Mouse (Mus musculus) stomach, embryonic 16.5 days (tissue): Measurements from ENCODE around the gene Lrrc46. TPM values are rescaled to one million over a fixed set of nuclear protein-coding genes. Genes with fewer than 3 reads are reported as not detected.

Source experiments
- ATAC-seq: fragments of 200-750 bp; cut with Nextera tagmentation; 2 replicates; pipeline ENCODE4 v1.8.0; 2017; ENCODE audit warnings: moderate number of reproducible peaks, moderate TSS enrichment; ENCODE audit not compliant: insufficient read depth, low FRiP score
- H3K27ac ChIP-seq: fragments of 300-500 bp; sonication (generic); 2 replicates; pipeline ENCODE4 v1.5.1; 2014; ENCODE audit warnings: low read length
- H3K27me3 ChIP-seq: fragments of 300-500 bp; sonication (generic); 2 replicates; pipeline ENCODE4 v1.6.1; 2014; ENCODE audit warnings: low read length, control low read depth, mixed read lengths; ENCODE audit not compliant: control insufficient read depth, insufficient read depth
- H3K36me3 ChIP-seq: fragments of 300-500 bp; sonication (generic); 2 replicates; pipeline ENCODE4 v1.6.1; 2014; ENCODE audit warnings: low read length; ENCODE audit not compliant: control insufficient read depth, insufficient read depth
- H3K4me1 ChIP-seq: fragments of 300-500 bp; sonication (generic); 2 replicates; pipeline ENCODE4 v1.6.1; 2014; ENCODE audit warnings: low read length, control low read depth, mixed read lengths; ENCODE audit not compliant: control insufficient read depth, insufficient read depth
- H3K4me2 ChIP-seq: fragments of 300-500 bp; sonication (generic); 2 replicates; pipeline ENCODE4 v1.6.1; 2014; ENCODE audit warnings: low read depth, low read length, mixed read lengths
- H3K4me3 ChIP-seq: fragments of 300-500 bp; sonication (generic); replicated peaks from 2 replicates; pipeline ENCODE4 v1.5.1; 2014; ENCODE audit warnings: mild to moderate bottlenecking, low read length
- H3K9ac ChIP-seq: fragments of 300-500 bp; sonication (generic); 2 replicates; pipeline ENCODE4 v1.6.1; 2014; ENCODE audit warnings: low read length
- H3K9me3 ChIP-seq: fragments of 300-500 bp; sonication (generic); replicated peaks from 2 replicates; pipeline ENCODE4 v1.6.1; 2016; ENCODE audit warnings: low read length, control low read depth; ENCODE audit not compliant: control insufficient read depth
- WGBS: fragments of 180-500 bp; shearing (Covaris S2); extraction: QIAGEN DNeasy Blood & Tissue Kit; methylation state at CpG from one replicate; pipeline ENCODE4 v1.1.7; 2014; 5-methylcytosine and 5-hydroxymethylcytosine counted together
- polyA plus RNA-seq: library from polyadenylated mRNA; unstranded; fragments of >200 nt; fragmentation: Nextera tagmentation; extraction: Ambion mirVana; gene quantifications from 2 replicates; pipeline ENCODE4 v1.2.1, GENCODE M21; 2015

Lrrc46 gene
- polyA plus RNA-seq, 1 experiment from 2014 or later = 0.62 TPM

DNA sequence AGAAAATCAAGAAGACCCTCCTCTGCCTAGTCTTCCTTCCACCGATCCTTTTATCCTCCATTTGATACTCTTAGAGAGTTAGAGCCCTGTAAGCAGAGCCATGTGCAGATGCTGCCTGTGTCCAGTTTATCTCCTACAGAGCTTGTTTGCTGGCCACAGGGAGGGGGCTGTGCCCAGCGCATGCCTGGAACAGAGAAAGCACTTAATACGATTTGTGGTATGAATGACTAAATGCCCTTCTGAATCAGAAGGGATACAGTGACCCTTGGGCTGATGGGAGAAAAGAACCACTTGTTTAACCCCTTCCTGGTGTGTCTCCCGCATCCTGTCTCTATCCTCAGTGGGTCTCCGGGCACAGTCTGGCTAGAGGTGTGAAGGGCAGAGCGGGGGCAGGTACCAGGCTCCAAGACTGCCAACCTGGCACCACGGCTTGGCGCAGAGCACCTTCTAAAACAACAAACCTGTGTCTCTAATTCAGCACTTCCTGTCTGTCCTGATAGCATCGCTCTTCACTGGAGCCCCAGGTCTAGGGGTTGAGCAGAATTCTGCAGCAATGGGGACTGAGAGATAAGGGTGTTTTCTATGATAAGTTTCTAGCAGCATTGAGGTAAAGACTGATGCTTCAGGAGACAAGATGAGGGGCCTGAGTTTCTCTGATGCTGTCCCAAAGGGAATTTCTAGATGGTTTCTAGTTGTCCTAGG is 34.0 kb downstream of the Lrrc46 start:
- ATAC-seq = no peak
- no peaks in the 10 kb centered on the region for H3K4me1 ChIP-seq
- H3K9ac ChIP-seq = no peak overlapping the region
- H3K4me3 ChIP-seq = no peak overlapping the region
- H3K36me3 ChIP-seq = no peaks in the 10 kb centered on the region
- peaks cover 7% of the 10 kb centered on the region; the same call in 1 of the 2 replicates for H3K27me3 ChIP-seq
- H3K27ac ChIP-seq = no peak overlapping the region
- 58% methylated on average over 9 of the region's 9 CpGs for WGBS
- no peaks in the 10 kb centered on the region for H3K9me3 ChIP-seq
- no peak overlapping the region for H3K4me2 ChIP-seq

DNA sequence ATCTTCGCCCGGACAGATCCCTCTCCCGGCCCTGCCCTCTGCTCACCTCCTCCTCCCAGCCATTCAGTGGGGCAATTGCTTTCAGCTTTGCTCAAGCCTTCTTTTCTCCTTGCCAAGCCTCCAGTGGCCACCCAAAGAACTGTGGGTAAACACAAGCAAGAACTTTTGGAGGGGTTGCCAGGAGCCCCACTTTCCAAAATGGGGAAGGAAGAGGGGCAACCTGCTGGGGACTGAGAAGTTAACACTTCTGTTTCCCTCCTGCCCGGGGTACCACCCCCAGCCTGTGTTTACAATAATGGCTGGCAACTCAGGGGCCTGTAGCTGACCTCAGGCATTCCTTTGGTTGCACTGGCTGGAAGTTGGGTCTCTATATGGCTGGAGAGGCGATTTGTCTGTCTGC is 38.0 kb downstream of the Lrrc46 start:
- H3K4me3 ChIP-seq = no peak overlapping the region

DNA sequence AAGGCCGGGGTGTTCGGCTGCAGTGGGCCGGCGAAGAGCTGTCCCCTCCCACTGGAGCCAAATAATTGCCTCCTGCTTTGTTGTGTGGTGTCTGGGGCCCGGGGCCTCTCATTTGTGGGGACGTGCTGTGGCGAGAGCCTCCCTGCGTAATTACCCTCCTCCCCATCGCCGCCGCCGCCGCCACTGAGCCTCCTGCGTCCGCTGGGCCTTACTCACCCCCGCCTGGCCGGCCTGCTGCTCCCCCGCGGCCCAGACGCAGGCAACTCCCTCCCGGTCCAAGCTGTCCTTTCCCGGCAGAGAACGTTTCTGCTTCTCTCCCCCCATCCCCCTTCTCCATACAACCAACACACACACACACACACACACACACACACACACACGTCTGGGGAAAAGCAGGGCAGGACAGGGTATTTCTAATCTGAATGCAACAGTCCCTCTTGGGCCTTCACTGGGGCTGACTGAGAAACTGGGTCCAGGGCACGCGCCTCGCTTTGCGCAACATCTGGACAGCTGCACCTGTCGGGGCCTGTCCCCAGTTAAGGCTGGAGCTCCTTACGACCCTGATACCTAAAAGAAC is 43.7 kb downstream of the Lrrc46 start:
- Histone ChIP-seq H3K9ac (peak overlapping the region; percentile 73), H3K4me2 (peak overlapping the region; percentile 60), H3K27me3 (0 out of 2 replicates have a peak, but pooled peaks cover 5% of the 10 kb centered on the region), H3K9me3 (no peaks in the 10 kb centered on the region), H3K27ac (no peak overlapping the region), H3K4me1 (peaks cover 8% of the 10 kb centered on the region; the same call in 1 of the 2 replicates), H3K36me3 (no peaks in the 10 kb centered on the region), H3K4me3 (peak overlapping the region; percentile 38)
- peak; percentile 45; the same call in 1 of the 2 replicates for ATAC-seq
- 9% methylated on average over 30 of the region's 30 CpGs for WGBS

More for the DNA sequence above, 38.0 kb downstream of the Lrrc46 start:
- H3K4me1 ChIP-seq = no peaks in the 10 kb centered on the region
- no peak overlapping the region for H3K4me2 ChIP-seq
- ATAC-seq = no peak
- no peaks in the 10 kb centered on the region for H3K36me3 ChIP-seq
- no peak overlapping the region for H3K27ac ChIP-seq
- H3K9ac ChIP-seq = no peak overlapping the region
- 29% methylated on average over 5 of the region's 5 CpGs for WGBS
- H3K9me3 ChIP-seq = no peaks in the 10 kb centered on the region
- H3K27me3 ChIP-seq = 0 out of 2 replicates have a peak, but pooled peaks cover 8% of the 10 kb centered on the region

GRCm38 (mm10) chr11:96996773-96997379 is 44.3 kb downstream of the Lrrc46 start:
- 24% methylated on average over 17 of the region's 17 CpGs for WGBS
- peak overlapping the region; percentile 60 for H3K4me2 ChIP-seq
- H3K4me3 ChIP-seq = peak overlapping the region; percentile 38
- no peak overlapping the region for H3K27ac ChIP-seq
- H3K36me3 ChIP-seq = no peaks in the 10 kb centered on the region
- H3K9me3 ChIP-seq = no peaks in the 10 kb centered on the region
- H3K4me1 ChIP-seq = peaks cover 8% of the 10 kb centered on the region; the same call in 1 of the 2 replicates
- peak overlapping the region; percentile 73 for H3K9ac ChIP-seq
- no peak for ATAC-seq
- H3K27me3 ChIP-seq = 0 out of 2 replicates have a peak, but pooled peaks cover 5% of the 10 kb centered on the region

DNA sequence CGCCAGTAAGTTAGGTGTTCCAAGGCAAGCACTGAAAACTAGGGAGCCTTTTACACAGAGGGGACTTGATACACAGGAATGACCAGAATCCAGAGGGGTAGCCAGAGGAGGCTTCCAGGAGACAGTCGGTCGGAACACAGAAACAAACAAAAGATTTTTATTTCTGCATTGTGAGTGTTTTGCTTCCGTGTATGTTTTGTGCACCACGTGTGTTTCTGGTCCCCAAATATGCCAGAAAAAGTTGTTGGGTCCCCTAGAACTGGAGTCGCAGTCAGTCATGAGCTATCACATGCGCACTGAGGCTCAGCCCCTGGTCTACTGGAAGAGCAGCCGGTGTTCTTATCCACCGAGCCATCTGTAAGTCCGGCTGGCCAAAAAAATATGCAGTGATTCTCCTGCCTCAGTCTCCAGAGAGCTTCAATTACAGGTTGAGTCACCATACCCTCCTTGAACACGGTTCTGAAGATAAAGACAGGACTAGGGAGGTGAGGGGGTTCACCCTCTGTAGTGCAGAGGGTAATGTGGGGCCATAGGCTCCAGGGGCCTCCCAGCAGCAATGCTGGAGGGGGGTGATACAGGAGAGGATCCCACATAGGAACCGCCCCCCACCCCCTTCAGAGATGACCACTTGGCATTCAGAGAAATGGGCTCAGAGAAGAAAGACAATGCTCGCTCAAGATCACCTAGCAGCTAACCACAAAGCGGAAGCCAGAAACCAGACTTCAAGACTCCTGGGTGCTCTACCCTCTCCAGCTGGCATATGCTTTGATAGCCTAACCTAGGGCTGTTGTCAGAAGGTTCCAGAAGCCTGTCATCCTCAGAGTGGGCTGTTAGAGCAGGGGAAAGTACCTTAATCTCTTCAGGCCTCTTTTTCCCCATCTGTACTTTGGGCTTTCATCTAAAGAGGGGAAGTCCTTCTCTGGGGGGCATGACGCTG is 45.1 kb downstream of the Lrrc46 start:
- H3K9me3 ChIP-seq = no peaks in the 10 kb centered on the region
- no peak overlapping the region for H3K4me2 ChIP-seq
- H3K36me3 ChIP-seq = no peaks in the 10 kb centered on the region
- H3K4me1 ChIP-seq = peaks cover 8% of the 10 kb centered on the region; the same call in 1 of the 2 replicates
- H3K9ac ChIP-seq = no peak overlapping the region
- 71% methylated on average over 15 of the region's 15 CpGs for WGBS
- ATAC-seq = no peak
- H3K4me3 ChIP-seq = no peak overlapping the region
- H3K27me3 ChIP-seq = 0 out of 2 replicates have a peak, but pooled peaks cover 5% of the 10 kb centered on the region
- no peak overlapping the region for H3K27ac ChIP-seq

GRCm38 (mm10) chr11:96995031-96995430 is 46.2 kb downstream of the Lrrc46 start:
- no peaks in the 10 kb centered on the region for H3K36me3 ChIP-seq
- H3K27ac ChIP-seq = no peak overlapping the region
- no peaks in the 10 kb centered on the region for H3K9me3 ChIP-seq
- 42% methylated on average over 5 of the region's 5 CpGs for WGBS
- H3K4me2 ChIP-seq = no peak overlapping the region
- H3K9ac ChIP-seq = peak overlapping the region; percentile 16; the same call in 1 of the 2 replicates
- 0 out of 2 replicates have a peak, but pooled peaks cover 5% of the 10 kb centered on the region for H3K27me3 ChIP-seq
- H3K4me3 ChIP-seq = no peak overlapping the region
- ATAC-seq = no peak
- peaks cover 8% of the 10 kb centered on the region; the same call in 1 of the 2 replicates for H3K4me1 ChIP-seq

- Histone ChIP-seq H3K9ac (no peak overlapping the region), H3K27ac (peak overlapping the region; percentile 70; the same call in 1 of the 2 replicates), H3K4me2 (no peak overlapping the region), H3K4me3 (no peak overlapping the region), H3K36me3 (no peaks in the 10 kb centered on the region), H3K9me3 (no peaks in the 10 kb centered on the region), H3K27me3 (no peaks in the 10 kb centered on the region), H3K4me1 (peaks cover 15% of the 10 kb centered on the region; the same call in 1 of the 2 replicates)
- 0 out of 2 replicates have a peak, but pooled peaks have one; percentile 21 for ATAC-seq
- WGBS = 38% methylated on average over 8 of the region's 8 CpGs
Measured at GRCm38 (mm10) chr11:96992722-96993311, 48.4 kb downstream of the Lrrc46 start.

DNA sequence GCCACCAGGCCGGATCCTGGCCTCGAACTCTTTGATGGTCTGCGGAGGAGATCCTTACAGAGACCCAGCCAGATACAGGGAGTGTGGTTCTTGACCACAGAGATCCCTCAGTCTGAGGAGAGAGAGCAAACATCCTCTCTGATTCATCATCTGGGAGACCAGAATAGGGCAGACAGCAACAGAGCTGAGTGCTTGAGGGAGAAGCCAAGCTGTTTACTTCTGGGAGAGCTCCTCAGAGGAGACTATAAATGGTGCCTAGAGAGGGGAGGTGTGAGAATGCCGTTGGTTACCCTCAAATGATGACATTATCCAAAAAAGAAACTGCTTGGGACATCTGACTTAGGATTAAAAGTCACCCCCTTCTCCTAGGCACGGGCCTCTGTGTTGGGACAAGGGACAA is 49.7 kb downstream of the Lrrc46 start:
- H3K9ac ChIP-seq = no peak overlapping the region
- no peaks in the 10 kb centered on the region; the same call in none of the 2 replicates for H3K27me3 ChIP-seq
- H3K36me3 ChIP-seq = no peaks in the 10 kb centered on the region
- H3K4me1 ChIP-seq = peaks cover 9% of the 10 kb centered on the region; the same call in 1 of the 2 replicates
- H3K4me3 ChIP-seq = no peak overlapping the region
- H3K4me2 ChIP-seq = no peak overlapping the region
- no peaks in the 10 kb centered on the region for H3K9me3 ChIP-seq
- no peak overlapping the region for H3K27ac ChIP-seq
- no peak for ATAC-seq
- WGBS = 69% methylated on average over 5 of the region's 5 CpGs
